Mouse (Mus musculus): ENCODE data around the gene Pxmp4. TPM values are rescaled to one million over a fixed set of nuclear protein-coding genes. Genes with fewer than 3 reads are reported as not detected.

The Pxmp4 gene
- polyA plus RNA-seq, 1 experiment from 2014 or later = 14.1 TPM

- no peak for DNase-seq (ENCODE audit: low spot score)
- Histone ChIP-seq H3K4me1 (replicated peaks; ENCODE audit: control insufficient read depth, insufficient read depth, low read length) (peaks cover 12% of the 10 kb centered on the region), H3K4me2 (replicated peaks; ENCODE audit: low read depth, low read length) (no peak overlapping the region), H3K36me3 (ENCODE audit: control insufficient read depth, insufficient read depth, low read length) (0 out of 2 replicates have a peak, but pooled peaks cover 2% of the 10 kb centered on the region), H3K9me3 (ENCODE audit: control insufficient read depth, low read length) (no peaks in the 10 kb centered on the region), H3K9ac (ENCODE audit: low read depth, low read length) (no peak overlapping the region), H3K4me3 (ENCODE audit: low read depth, low read length) (no peak overlapping the region), H3K27ac (ENCODE audit: low read depth, low read length) (no peak overlapping the region), H3K27me3 (ENCODE audit: control insufficient read depth, insufficient read depth, low read length) (no peaks in the 10 kb centered on the region)
- ATAC-seq (ENCODE audit: low FRiP score) = no peak
- WGBS = 92% methylated on average over 22 of the region's 22 CpGs
Observed at GRCm38 (mm10) chr2:154563612-154564170, 39.8 kb downstream of the Pxmp4 start.

DNA sequence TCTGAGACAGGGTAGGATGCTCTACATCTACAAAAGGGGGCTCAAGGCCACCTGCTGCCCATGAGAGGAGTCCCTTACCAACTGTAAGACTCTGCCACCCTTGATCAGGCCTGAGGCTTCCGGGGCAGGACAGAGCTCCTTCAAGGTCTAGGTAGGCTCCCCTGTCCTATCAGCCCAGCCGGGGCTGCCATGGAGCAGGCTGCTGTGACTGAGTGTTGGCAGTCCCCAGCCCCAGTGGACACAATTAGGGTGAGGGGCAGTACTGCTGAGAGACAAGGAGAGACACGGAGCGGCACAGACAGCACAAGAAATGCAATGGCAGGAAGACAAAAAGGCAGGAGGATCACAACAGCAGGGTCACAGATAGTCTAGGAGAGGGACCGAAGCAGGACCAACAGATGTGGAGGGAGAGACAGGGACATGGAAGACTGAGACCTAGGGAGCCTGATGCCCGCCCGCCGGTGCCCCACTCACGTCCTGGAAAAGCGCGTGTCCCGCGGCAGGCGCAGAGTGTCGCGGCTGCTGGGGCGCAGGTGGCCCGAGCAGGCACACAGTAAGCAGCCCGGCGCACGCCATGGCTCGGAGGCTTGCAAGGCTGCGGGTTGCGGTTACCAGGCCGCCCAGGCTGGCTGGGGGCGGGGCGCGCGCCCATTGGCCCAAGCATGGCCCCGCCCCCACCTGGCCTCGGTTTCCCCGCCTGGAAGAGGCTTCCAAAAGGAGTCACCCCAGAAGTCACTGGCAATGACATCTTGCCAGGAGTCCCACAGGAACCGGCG is 45.1 kb downstream of the Pxmp4 start, which contains the start of gene Necab3:
Gene Necab3 (minus strand): TSS at position 627 of the 776 bp plus-strand sequence.
- 4% methylated on average over 34 of the region's 34 CpGs for WGBS
- Histone ChIP-seq H3K4me2 (replicated peaks; ENCODE audit: low read depth, low read length) (peak within 1 kb of the TSS; percentile 39), H3K36me3 (ENCODE audit: control insufficient read depth, insufficient read depth, low read length) (0 out of 2 replicates have a peak, but pooled peaks cover 2% of the 10 kb centered on the region), H3K27ac (ENCODE audit: low read depth, low read length) (peak within 1 kb of the TSS; percentile 34; the same call in 1 of the 2 replicates), H3K9ac (ENCODE audit: low read depth, low read length) (peak within 1 kb of the TSS; percentile 19), H3K9me3 (ENCODE audit: control insufficient read depth, low read length) (no peaks in the 10 kb centered on the region), H3K4me3 (ENCODE audit: low read depth, low read length) (peak within 1 kb of the TSS; percentile 30), H3K4me1 (replicated peaks; ENCODE audit: control insufficient read depth, insufficient read depth, low read length) (peaks cover 6% of the 10 kb centered on the region; the same call in 1 of the 2 replicates), H3K27me3 (ENCODE audit: control insufficient read depth, insufficient read depth, low read length) (no peaks in the 10 kb centered on the region)
- peak; percentile 62 for DNase-seq (ENCODE audit: low spot score)
- ATAC-seq (ENCODE audit: low FRiP score) = peak; percentile 78

DNA sequence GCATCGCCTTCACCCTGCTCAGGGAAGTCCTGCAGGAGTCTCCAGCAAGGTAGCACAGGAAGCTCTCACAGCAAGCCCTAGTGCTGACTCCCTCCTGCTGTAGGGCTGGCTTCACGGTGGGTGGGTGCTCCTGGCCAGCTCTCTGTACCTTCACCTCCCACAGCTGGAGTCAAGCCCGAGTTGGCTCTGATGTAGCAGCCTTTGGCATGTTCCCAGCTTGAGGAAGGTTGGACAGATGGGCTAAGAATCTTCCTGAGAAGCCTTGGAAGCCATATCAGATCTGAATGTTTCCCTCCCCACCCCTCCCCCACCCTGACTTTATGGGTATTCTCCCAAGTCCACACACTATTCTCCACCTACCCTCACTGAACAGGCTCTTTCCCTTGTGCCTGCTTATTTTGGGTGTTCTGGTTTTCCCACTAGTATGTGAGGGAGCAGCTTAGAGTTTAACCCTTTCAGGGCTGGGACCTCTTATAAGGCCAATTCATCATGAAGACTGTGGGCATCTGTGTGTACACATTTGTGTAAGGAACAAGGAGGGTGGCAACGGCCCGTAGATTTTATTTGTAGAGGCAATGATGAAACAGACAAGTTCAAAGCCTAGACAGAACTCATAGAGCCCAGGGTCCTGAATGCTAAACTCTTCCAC is 46.2 kb downstream of the Pxmp4 start:
- Histone ChIP-seq H3K9ac (ENCODE audit: low read depth, low read length) (no peak overlapping the region), H3K4me3 (ENCODE audit: low read depth, low read length) (no peak overlapping the region), H3K4me2 (replicated peaks; ENCODE audit: low read depth, low read length) (no peak overlapping the region), H3K27me3 (ENCODE audit: control insufficient read depth, insufficient read depth, low read length) (peaks cover 1% of the 10 kb centered on the region; the same call in 1 of the 2 replicates), H3K27ac (ENCODE audit: low read depth, low read length) (no peak overlapping the region), H3K4me1 (replicated peaks; ENCODE audit: control insufficient read depth, insufficient read depth, low read length) (peaks cover 7% of the 10 kb centered on the region; the same call in 1 of the 2 replicates), H3K36me3 (ENCODE audit: control insufficient read depth, insufficient read depth, low read length) (no peaks in the 10 kb centered on the region), H3K9me3 (ENCODE audit: control insufficient read depth, low read length) (no peaks in the 10 kb centered on the region)
- DNase-seq (ENCODE audit: low spot score) = peak; percentile 30
- no peak for ATAC-seq (ENCODE audit: low FRiP score)
- 53% methylated on average over 5 of the region's 5 CpGs for WGBS

DNA sequence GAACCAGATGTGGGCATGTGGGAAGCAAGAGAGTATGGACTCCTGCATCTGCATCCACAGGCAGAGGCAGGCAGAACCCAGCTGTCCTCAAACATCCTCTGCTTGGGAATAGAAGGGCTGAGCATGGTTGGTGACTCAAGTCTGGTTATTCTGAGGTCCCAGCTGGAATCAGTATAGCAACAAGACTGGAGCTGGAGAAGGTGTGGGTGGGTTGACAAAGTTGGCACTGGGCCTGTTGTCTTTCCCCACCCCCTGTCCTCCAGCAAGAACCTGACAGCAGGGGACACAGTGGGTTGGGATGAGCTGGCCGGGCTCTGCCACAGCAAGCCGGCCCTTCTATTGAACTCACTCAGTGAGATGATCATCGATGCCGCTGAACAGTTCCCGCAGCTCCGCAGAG is 48.3 kb downstream of the Pxmp4 start:
- ATAC-seq (ENCODE audit: low FRiP score) = no peak
- H3K27ac ChIP-seq (ENCODE audit: low read depth, low read length) = no peak overlapping the region
- 80% methylated on average over 6 of the region's 6 CpGs for WGBS
- H3K36me3 ChIP-seq (ENCODE audit: control insufficient read depth, insufficient read depth, low read length) = no peaks in the 10 kb centered on the region
- no peaks in the 10 kb centered on the region for H3K9me3 ChIP-seq (ENCODE audit: control insufficient read depth, low read length)
- no peak overlapping the region for H3K4me3 ChIP-seq (ENCODE audit: low read depth, low read length)
- H3K4me1 ChIP-seq (replicated peaks; ENCODE audit: control insufficient read depth, insufficient read depth, low read length) = peaks cover 12% of the 10 kb centered on the region; the same call in 1 of the 2 replicates
- DNase-seq (ENCODE audit: low spot score) = no peak
- H3K27me3 ChIP-seq (ENCODE audit: control insufficient read depth, insufficient read depth, low read length) = peaks cover 12% of the 10 kb centered on the region; the same call in 1 of the 2 replicates
- H3K9ac ChIP-seq (ENCODE audit: low read depth, low read length) = no peak overlapping the region
- no peak overlapping the region for H3K4me2 ChIP-seq (replicated peaks; ENCODE audit: low read depth, low read length)

DNA sequence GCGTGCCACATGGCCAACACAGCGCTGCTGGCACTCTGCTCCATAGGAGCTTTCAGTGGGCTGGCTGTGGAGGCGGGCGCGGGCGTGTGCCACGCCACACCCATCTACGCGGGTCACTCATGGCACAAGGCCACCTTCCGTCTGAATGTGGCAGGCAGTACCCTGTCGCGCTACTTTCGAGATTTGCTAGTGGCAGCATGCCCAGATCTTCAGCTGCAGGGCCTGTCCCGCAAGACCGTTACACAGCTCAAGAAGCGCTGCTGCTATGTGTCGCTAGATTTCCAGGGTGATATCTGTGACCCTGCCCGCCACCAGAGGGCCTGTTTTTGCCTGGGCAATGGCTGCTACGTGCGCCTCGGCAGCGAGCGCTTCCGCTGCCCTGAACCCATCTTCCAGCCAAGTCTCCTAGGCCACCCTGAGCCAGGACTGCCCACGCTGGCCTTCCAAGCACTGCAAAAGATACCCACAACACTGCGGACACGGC is 51.0 kb downstream of the Pxmp4 start:
- WGBS = 29% methylated on average over 27 of the region's 27 CpGs
- Histone ChIP-seq H3K4me3 (ENCODE audit: low read depth, low read length) (no peak overlapping the region), H3K4me2 (replicated peaks; ENCODE audit: low read depth, low read length) (0 out of 2 replicates have a peak overlapping the region, but pooled peaks have one; percentile 22), H3K27me3 (ENCODE audit: control insufficient read depth, insufficient read depth, low read length) (peaks cover 12% of the 10 kb centered on the region; the same call in 1 of the 2 replicates), H3K36me3 (ENCODE audit: control insufficient read depth, insufficient read depth, low read length) (no peaks in the 10 kb centered on the region), H3K9ac (ENCODE audit: low read depth, low read length) (0 out of 2 replicates have a peak overlapping the region, but pooled peaks have one; percentile 12), H3K4me1 (replicated peaks; ENCODE audit: control insufficient read depth, insufficient read depth, low read length) (peaks cover 9% of the 10 kb centered on the region; the same call in 1 of the 2 replicates), H3K27ac (ENCODE audit: low read depth, low read length) (no peak overlapping the region), H3K9me3 (ENCODE audit: control insufficient read depth, low read length) (no peaks in the 10 kb centered on the region)
- peak; percentile 75 for DNase-seq (ENCODE audit: low spot score)
- peak; percentile 25; the same call in 1 of the 2 replicates for ATAC-seq (ENCODE audit: low FRiP score)

DNA sequence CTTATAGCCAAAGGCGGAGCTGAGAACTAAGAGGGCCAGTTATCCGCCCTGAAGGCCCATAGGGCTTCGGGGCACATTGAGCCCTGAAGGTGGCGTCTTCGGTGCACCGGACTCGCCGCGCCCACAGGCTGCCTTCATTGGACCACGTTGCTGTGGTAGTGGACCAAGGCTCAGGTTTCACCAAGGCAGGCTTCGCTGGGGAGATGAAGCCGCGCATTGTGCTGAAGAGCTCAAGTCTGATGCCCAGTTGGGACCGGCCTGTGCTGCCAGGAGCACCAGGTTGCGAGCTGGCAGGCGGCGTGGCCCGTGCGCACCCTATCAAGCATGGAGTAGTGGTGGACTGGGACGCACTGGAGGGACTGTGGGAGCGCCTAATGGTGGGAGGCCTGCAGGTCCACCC is 51.6 kb downstream of the Pxmp4 start:
- peak overlapping the region; percentile 22; the same call in 1 of the 2 replicates for H3K4me2 ChIP-seq (replicated peaks; ENCODE audit: low read depth, low read length)
- no peak overlapping the region for H3K9ac ChIP-seq (ENCODE audit: low read depth, low read length)
- H3K27ac ChIP-seq (ENCODE audit: low read depth, low read length) = no peak overlapping the region
- H3K36me3 ChIP-seq (ENCODE audit: control insufficient read depth, insufficient read depth, low read length) = no peaks in the 10 kb centered on the region
- no peak for ATAC-seq (ENCODE audit: low FRiP score)
- H3K9me3 ChIP-seq (ENCODE audit: control insufficient read depth, low read length) = no peaks in the 10 kb centered on the region
- WGBS = 42% methylated on average over 21 of the region's 21 CpGs
- peaks cover 12% of the 10 kb centered on the region; the same call in 1 of the 2 replicates for H3K27me3 ChIP-seq (ENCODE audit: control insufficient read depth, insufficient read depth, low read length)
- H3K4me1 ChIP-seq (replicated peaks; ENCODE audit: control insufficient read depth, insufficient read depth, low read length) = peaks cover 9% of the 10 kb centered on the region; the same call in 1 of the 2 replicates
- H3K4me3 ChIP-seq (ENCODE audit: low read depth, low read length) = no peak overlapping the region
- DNase-seq (ENCODE audit: low spot score) = peak; percentile 29

DNA sequence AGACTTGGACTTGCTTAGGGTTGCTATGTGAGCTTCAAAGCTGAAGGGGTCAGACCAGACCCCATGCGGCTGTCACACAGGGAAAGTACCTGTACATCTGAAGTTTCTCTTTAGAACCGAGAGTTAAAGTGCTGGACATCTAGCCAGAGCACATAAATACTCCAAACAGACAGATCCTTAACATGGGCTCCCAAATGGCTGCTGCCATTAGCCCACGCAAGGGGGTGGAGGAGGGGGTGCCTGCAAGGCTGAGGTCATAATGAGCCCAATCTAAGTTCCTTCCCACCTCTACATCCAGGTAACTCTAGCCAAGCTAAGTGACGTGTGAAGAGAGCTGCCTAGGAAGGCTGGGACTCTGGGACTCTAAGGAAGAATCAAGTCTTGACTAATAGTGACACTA is 52.0 kb downstream of the Pxmp4 start, which contains the start of gene Actl10:
Gene Actl10 (plus strand): TSS at position 301 of the 400 bp plus-strand sequence.
- DNase-seq (ENCODE audit: low spot score) = no peak
- WGBS = 88% methylated on average over 4 of the region's 4 CpGs
- H3K36me3 ChIP-seq (ENCODE audit: control insufficient read depth, insufficient read depth, low read length) = no peaks in the 10 kb centered on the region
- H3K9ac ChIP-seq (ENCODE audit: low read depth, low read length) = 0 out of 2 replicates have a peak within 1 kb of the TSS, but pooled peaks have one; percentile 12
- H3K27ac ChIP-seq (ENCODE audit: low read depth, low read length) = no peak within 1 kb of the TSS
- no peaks in the 10 kb centered on the region for H3K9me3 ChIP-seq (ENCODE audit: control insufficient read depth, low read length)
- peaks cover 12% of the 10 kb centered on the region; the same call in 1 of the 2 replicates for H3K27me3 ChIP-seq (ENCODE audit: control insufficient read depth, insufficient read depth, low read length)
- no peak within 1 kb of the TSS for H3K4me3 ChIP-seq (ENCODE audit: low read depth, low read length)
- ATAC-seq (ENCODE audit: low FRiP score) = no peak
- H3K4me1 ChIP-seq (replicated peaks; ENCODE audit: control insufficient read depth, insufficient read depth, low read length) = peaks cover 9% of the 10 kb centered on the region; the same call in 1 of the 2 replicates
- peak within 1 kb of the TSS; percentile 22; the same call in 1 of the 2 replicates for H3K4me2 ChIP-seq (replicated peaks; ENCODE audit: low read depth, low read length)

GRCm38 (mm10) chr2:154550937-154551336 is 52.6 kb downstream of the Pxmp4 start:
- no peak overlapping the region for H3K9ac ChIP-seq (ENCODE audit: low read depth, low read length)
- no peak overlapping the region for H3K4me2 ChIP-seq (replicated peaks; ENCODE audit: low read depth, low read length)
- H3K4me1 ChIP-seq (replicated peaks; ENCODE audit: control insufficient read depth, insufficient read depth, low read length) = peaks cover 9% of the 10 kb centered on the region; the same call in 1 of the 2 replicates
- no peaks in the 10 kb centered on the region for H3K36me3 ChIP-seq (ENCODE audit: control insufficient read depth, insufficient read depth, low read length)
- 94% methylated on average over 2 of the region's 2 CpGs for WGBS
- H3K9me3 ChIP-seq (ENCODE audit: control insufficient read depth, low read length) = no peaks in the 10 kb centered on the region
- H3K27me3 ChIP-seq (ENCODE audit: control insufficient read depth, insufficient read depth, low read length) = peaks cover 12% of the 10 kb centered on the region; the same call in 1 of the 2 replicates
- ATAC-seq (ENCODE audit: low FRiP score) (no peak), DNase-seq (ENCODE audit: low spot score) (no peak)
- no peak overlapping the region for H3K4me3 ChIP-seq (ENCODE audit: low read depth, low read length)
- no peak overlapping the region for H3K27ac ChIP-seq (ENCODE audit: low read depth, low read length)

All from hindbrain, embryonic 11.5 days (tissue).